Mouse (Mus musculus) T-helper 17 cell (primary cell): ENCODE measurements at regions not wholly inside any gene's neighbourhood (a gene's known extent, or its start where the extent isn't known, plus 50 kb on each side); places are given as distances from the start of the nearest gene placed in this dataset.

Experiments
- in situ Hi-C, 2 experiments: fragments of 300-600 bp; cut with MboI, MseI; formaldehyde crosslinking; loops; 1 replicate in 1 of 2; 2 replicates in 1 of 2; pipeline ENCODE4 v1.15.1; 2025; ENCODE audit warnings: high pct_unique_total_duplicates in 2 of 2

- in situ Hi-C loops = loop anchor here in 1 of 2 experiments (10.0 kb wide), 1 partner anchor 975 kb away; no protein-coding TSS in a partner anchor
These were observed 847.7 kb downstream of the D3Ertd751e start for GRCm38 (mm10) chr3:42590126-42590525.

GRCm38 (mm10) chr3:42593792-42594433 is 851.5 kb downstream of the D3Ertd751e start:
- in situ Hi-C loops = loop anchor here in 1 of 2 experiments (10.0 kb wide), 1 partner anchor 979 kb away; no protein-coding TSS in a partner anchor

- in situ Hi-C loops = loop anchor here in 1 of 2 experiments (10.0 kb wide), 1 partner anchor 982 kb away; no protein-coding TSS in a partner anchor
These were observed 854.3 kb downstream of the D3Ertd751e start for GRCm38 (mm10) chr3:42596686-42597085.
